Mouse (Mus musculus) thymus, postnatal 14 days (tissue): ENCODE results near the gene Plpp7.
A peak's percentile ranks its signal among the peaks of the same experiment; 100 is the strongest.

ENCODE experiments used
- DNase-seq: peaks from one replicate; pipeline ENCODE4 v3.0.0; 2021

Plpp7 gene

DNA sequence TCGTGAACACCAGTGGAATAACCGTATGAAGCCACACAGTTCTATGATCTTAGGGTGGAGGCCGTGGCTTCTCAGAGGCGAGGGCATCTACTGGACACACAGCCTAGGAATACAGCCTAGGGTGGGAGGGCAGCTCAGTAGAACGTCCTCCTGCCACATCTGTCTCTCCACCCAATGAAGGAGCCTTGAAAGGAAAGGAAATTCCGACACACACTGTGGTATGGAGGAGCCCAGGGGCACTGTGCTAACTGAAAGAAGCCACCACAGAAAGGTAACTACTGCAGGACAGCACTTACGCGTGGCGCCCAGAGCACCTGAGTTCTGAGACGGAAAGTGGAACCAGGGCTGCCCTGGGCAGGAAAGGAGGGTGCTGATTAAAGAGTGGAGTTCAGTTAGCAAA is 24.6 kb upstream of the Plpp7 start:
- DNase-seq, result no peak

DNA sequence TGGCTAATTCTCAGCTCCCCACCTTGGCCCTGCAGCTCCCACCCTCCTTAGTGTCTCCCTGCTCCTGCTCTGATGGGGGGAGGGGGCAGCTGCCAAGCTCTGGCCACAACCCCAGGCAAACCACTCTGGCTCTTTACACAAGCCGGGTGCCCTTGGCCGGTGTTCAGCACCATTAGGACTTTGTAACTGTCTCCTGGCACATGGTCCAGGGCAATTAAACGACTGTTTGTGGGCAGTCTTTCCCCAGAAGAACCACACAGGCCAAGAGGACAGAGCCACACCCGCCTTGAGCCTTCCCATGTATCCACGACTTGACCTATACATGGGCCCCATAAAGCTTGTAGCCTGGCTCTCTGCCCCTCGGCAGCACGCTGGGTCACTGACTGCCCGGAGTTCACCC is 20.9 kb upstream of the Plpp7 start:
- peak; percentile 12 for DNase-seq

DNA sequence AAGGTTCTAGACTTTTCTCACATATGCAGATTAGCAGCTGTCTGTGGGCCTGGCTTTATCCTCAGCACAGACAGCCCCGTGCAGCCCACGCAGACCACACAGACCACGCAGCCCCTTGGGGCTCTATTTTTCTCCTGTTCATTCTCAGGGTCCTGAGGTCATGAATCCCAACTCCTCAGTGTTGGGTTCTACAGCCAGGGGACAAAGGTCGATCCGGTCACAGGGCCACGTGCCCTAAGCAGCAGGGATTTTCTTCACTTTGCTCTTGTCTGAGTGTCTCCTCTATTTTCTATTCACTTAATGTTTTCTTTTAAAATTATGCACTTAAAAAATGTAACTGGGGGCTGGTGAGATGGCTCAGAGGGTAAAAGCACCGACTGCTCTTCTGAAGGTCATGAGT is 20.0 kb upstream of the Plpp7 start:
- DNase-seq, result no peak

DNA sequence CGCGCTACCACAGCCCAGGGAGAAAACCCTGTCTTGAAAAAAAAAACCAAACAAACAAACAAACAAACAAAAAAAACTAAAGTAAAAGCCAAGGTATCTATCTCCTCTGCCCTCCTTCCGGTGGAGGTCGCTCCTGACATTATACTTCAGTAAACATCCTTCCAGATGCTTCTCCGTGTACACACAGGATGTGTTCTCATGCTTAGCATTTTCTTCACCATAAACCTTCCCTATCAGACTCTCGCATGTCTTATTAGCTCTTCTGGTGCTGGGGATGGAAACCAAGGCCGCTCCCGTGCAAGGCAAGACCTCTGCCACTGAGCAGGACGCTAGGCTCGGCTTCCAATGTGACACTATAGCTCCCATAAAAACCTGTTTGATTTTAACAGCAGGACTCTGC is 17.6 kb upstream of the Plpp7 start:
- DNase-seq, result peak; percentile 52

DNA sequence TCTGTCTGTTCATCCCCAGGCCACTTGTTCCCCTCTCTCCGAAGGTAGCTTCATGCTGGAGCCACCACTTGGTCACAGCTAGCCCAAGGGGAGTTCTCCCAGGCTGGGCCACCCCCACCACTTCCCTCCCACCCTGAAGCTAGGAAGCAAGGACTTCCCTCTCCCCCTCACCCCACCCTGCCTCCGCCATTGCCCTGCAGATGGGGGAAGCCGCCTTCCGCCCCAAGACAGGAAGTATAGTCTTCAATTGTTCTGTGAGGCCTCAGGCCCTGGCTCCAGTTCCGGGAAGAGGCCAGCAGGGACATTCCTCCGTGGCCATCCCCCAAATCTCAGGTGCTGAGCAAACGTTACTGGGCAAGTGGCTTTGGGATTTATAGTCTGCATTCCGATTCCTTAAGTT is 16.8 kb upstream of the Plpp7 start:
- DNase-seq, result peak; percentile 89

DNA sequence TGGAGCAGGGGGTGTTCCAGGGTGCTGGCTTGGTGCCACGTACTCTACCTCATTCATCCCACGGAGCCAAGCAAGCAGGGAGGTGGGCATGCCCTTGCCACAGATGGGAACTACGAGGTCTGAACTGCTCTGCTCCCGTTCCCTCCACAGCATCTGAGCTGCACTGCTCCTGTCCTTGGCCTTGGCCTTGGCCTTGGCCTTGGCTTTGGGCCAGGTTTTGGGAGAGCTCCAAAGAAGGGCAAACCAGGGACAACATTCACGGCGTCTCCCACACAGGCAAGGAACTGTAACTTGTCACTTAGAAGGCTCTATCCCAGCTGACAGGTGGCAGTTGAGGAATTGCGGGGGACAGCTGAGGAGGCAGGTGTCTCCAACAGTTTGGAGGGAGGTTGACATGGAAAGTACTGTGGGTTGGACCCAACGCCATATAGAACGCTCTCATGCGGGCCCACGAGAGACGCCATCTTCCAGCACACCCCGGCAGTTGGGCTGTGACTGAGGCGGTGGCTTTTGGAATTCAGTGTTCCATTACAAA is 16.1 kb upstream of the Plpp7 start:
- peak; percentile 32 for DNase-seq

DNA sequence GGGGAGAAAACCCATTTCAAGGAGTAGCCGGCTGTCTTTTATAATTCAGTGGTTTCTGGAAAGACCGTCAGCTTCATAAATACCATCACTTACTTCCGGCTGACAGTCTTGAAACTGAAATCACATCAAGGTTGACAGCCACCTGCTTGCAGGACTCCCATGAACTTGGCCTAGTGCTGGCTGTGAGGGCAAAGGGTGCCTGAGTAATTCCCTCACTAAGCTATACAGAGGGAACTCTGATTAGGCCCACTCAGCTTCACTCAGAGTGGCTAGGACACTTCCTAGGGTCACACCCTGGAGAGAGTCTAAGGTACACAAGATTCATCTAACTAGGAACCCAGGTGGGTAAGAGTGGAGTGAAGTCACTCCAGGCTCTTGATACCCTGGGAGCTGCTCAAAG is 14.6 kb upstream of the Plpp7 start:
- peak; percentile 54 for DNase-seq

DNA sequence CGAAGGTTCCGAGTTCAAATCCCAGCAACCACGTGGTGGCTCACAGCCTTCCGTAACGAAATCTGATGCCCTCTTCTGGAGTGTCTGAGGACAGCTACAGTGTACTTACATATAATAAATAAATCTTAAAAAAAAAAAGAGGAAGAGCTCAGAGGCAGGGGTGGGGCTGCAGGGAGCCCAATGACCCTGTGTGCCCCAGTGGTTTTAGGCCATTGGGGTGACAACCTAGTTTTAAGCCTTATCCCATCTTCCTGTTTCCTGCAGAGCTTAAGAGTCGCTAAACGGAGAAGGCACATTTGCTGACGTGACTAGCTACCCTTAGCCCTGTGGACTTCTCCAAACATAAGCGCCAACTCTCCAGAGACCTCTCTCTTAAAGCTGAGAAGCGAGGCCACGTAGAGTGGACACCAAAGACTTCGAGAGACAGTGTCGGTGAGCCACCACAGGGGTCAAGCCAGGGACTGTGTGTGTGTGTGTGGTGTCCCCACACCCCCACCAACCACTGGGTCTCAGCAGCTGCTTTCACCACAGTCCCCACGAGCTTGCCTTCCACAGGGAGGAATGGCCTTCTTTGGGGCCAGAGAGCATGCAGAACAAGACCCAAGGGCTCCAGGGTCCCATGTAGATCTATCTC is 13.9 kb upstream of the Plpp7 start:
- peak; percentile 42 for DNase-seq

DNA sequence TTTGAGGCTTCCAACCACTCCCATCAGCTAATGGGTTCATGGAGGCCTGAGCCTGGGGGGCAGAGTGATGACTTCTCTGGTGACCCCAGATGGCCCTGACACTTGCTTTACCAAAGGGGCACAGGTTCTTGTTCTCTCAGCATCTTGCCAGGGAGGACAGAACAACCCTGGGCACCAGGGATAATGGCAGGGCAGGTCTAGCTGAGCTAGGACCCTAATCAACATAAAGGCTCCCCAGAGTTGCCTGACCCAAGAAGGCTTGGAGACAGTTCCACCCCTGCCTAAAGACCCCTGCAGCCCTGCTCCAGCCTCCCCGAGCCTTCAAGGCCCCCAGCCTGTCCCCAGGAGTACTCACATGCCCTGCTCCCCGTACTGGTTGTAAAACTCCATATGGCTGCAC is 13.1 kb upstream of the Plpp7 start:
- peak; percentile 44 for DNase-seq

DNA sequence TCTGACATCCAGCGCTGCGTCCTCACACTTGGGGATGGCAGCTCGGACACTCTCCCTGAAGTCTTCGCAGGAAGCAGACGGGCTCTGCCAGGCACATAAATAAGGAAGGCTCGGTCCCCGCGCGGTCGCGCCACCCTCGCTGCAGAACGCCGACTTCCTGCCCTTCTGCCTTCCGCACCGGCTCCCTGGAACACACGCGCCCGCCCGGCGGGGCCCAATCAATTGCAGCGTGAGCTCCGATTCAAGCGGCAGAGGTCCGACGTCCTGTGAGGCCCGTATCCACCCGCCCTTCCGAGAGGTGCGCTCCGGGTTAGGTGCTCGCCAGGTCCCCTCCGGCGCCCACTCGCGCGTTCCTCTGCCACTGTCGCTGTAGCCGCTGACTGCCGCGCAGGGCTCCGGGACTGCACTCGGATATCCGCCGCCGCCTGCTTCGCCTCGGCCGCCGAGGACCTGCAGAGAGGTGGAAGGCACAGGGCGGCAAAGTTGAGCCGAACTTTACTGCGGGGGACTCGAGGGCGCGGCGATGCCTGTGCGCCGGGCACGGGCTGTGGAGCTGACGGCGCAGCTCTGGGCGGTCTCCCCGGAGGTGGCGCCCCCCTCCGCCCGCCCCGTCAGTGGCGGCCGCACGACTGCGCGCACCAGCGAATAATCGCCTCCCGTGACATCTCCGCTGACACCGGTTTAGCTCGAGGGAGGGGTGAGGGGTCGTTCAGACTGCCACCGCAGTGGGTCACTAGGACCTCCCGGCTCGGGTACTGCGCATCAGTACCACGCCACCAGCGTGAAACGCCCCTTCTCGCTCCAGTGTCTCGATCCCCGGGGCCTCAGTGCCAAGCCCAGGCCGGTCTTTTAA is 11.9 kb upstream of the Plpp7 start:
- DNase-seq, result peak; percentile 89

DNA sequence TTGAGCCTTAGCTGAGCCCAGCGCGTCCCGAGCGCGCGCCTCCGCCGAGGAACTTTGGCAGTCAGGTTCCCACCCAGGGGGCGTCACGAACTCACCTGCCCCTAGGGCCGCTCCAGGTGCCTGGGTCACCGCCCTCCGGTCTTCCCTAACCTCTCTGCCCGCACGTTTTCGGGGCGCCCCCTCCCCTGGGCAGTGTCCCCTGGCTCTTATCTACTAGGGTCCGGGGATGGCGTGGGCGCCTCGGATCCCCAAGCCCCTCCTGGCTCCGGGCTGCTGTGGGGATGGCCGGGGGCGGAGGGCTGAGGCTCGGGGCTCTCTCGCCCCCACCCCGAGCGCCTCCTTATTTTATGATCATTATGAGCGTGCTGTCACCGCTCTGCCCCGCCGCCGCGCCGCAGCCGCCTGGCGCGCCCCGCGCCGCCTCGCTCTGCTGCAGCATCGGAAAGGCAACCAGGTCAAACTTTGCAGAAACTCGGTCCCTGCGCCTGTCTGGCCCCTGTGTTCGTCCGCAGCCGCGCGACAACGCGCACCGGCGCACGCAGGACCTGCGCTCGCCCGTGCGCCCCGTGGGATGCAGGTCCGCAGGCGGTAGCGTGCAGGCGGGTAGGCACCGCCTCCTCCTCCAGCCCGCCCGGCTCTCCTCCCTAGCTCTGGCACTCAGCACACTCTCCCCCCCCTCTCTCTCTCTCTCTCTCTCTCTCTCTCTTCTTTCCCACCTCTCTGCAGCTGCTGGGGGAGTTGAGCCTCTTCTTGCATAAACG is 11.0 kb upstream of the Plpp7 start, which contains the start of gene Fam78a:
Gene Fam78a (minus strand): TSS at position 747 of the 761 bp plus-strand sequence.
- DNase-seq, result peak; percentile 83

DNA sequence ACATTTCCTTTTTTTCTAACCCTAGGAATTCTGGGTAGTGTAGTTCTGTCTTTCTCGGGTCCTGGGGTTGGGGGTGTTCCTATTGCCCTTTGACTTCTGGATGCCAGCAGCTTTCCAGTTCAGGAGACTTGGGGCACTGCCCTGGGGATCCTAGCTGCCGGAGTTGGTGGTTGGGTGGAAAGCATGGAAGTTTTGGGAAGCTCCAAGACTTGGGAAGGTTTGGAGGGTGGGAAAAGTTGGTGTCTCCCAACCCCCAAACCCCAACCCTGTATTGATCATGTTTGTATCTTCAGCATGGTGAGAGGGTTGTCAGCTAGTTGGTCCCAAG is 10.5 kb upstream of the Plpp7 start:
- DNase-seq, result no peak

DNA sequence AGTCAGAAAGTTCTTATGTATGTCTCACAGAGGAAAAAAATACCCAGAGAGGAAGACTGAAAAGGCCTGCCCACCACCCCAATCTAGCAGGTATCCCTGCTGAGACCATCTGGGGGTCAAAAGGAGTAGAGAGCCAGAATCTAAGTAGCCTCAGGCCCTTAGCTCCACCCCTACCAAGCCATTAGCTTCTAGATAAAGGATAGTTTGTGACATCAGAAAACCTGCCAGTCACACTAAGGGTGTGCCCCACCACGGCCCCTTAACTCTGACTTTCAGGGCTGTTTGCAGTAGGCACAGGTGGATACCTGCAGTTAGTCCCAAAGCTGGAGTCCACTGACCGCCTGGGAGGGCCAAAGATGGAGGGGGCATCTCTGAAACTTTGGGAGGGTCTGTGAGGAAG is 10.1 kb upstream of the Plpp7 start:
- DNase-seq, result peak; percentile 19

DNA sequence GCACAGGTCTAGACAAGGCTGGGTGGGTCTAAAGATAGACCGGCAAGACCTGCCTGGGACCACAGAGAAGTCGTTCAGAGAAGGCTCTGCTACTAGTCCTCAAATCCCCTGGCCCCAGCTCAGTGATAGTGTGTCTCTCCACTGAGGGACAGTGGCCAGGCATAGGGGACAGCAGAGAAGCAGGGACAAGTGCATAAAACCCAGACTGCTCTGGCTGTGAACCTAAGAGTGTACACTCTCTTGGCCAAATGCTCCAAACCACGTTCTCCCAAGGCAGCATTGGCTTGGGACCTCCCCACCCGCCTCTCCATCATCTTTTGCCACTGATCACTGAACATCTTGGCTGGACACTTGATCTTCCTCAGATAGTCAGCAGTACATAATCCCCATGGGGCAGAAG is 7.7 kb upstream of the Plpp7 start:
- DNase-seq, result no peak

DNA sequence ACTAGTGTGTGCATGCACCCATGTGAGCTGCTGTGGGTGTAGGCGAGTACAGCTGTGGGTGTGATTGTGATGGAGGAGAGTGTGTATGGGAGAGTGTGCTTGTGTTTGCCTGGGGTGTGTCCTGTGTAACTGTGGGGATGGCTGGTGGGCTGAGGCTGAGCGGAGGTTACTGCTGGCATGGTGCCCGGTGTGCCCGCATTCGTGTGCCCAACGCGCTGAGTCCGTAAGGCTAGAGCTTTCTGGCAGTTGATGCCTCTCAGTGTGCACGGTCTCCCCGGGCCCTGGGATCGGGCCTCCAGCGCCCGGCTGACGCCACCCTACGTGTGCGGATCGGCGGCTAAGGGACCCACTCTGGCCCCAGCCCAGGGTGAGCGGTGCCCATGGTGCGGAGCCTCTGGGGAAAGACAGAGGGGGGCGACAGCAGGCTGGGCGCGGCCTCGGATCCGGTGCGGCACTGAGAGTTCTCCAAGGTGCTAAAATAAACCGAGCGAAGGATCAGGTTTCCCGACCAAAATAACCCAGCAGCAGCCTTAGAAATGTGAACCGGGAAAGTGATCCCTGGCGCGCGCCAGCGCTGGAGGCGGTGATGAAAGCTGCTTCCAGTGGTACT is 6.9 kb upstream of the Plpp7 start:
- DNase-seq, result peak; percentile 48

DNA sequence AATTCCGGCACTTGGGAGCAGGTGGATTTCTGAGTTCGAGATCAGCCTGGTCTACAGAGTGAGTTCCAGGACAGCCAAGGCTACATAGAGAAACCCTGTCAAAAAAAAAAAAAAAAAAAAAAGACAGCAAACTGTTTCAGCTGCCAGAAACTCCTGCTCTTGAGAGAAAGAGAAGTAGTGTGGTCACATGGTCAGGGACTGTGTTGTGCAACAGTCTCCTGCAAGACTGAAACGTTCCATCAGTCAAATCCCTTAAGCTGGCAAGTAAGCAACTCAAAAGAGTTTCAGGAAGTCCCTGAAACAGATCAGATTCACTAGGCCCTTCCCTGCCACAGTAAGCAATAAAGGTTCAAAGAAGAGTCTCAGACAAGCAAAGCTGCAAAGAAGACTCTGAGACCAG is 5.7 kb upstream of the Plpp7 start:
- DNase-seq, result no peak

DNA sequence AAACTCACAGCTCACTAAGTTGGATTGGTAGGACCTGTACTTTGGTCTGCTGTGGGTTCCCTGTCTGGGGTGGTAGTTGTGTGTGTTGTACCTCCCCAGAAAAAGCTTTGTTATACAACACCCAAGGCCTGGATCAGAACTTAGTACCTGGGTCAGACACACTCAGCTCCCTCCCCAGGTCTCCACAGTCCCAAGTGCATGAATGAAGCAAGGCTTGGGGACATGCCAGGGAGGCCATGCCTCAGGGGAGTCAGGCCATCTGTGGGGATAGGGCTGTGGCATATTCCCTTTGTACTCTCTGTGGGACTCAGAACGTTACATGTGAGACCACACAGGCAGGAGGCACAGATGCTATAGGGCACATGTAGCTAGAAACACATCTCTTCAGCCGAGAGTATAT is 5.2 kb upstream of the Plpp7 start:
- DNase-seq, result no peak

DNA sequence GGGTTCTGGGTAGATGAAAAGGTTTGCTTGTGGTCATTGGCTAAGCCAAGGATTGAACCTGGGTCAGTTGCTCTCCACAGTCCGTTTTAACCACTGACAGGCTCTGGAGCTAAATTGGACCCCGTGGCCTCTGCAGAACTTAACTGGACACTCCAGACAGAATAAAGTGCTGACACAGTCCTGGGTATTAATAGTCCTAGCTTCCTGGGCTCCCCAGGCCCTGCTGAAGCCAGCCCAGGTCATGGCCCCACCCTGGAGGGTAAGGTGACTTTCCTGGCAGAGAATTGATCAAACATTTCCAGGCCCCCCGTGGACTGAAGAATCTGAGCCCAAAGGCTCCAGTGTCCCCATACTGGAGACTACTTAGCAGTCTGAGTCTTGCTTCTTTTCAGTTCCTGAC is 3.4 kb upstream of the Plpp7 start:
- no peak for DNase-seq

DNA sequence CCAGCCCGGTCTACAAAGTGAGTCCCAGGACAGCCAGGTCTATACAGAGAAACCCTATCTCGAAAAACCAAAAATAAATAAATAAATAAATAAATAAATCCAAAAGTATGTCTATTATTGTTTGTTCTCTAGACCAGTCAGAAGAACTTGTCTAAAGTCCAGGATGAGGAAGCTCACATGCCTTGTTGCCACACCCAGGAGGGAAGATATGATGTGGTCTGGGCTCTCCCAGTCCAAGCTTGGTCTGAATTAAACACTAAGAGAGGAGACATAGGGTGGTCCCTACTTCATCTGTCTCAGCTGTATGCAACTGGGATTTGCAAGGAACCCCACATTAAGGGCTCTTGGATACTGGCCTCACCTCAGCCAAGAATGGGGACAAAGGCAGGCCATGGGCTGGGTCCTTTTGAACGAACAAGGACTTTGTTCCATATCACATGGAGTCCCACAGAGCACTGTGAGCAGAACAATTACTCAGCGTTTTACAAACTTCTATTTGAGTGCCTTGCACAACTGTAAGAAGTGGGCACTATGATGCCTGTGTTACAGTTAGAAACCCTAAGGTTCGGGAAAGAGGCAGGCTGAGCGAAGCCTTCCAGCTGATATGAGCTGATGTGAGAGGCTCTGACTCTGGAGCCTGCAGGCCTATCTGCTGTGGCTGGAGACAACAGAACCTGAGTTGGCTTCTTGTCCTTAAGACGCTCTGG is 1.2 kb upstream of the Plpp7 start:
- DNase-seq, result no peak

DNA sequence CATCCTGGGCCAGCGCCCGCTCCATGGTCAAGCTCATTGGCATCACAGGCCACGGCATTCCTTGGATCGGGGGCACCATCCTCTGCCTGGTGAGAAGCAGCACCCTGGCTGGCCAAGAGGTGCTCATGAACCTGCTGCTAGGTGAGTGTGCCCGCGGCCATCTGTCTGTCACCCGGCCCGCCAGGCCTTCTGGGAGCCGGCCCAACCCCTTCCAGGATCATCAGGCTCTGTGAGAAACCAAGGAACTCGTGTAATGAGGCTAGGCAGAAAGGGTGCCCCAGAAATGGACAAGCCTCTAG is 743 bp downstream of the Plpp7 start:
- DNase-seq, result no peak

DNA sequence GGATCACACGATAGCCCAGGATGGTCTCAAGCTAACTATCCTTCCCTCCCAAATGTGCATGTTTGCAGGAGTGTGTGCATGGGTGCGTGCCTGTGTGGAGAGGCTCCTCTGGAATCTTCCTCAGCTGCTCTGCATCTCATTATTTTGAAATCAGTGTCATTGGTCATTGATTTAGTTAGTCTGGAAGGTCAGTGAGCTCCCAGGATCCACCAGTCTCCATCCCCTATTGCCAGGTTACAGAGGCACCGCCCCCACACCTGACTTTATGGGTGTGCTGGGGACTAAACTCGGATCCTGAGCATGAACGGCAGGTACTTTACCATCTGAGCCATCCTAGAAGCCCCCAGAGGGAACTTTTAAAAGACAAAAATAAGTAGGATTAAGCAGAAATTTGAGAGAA is 7.6 kb downstream of the Plpp7 start:
- DNase-seq, result no peak

DNA sequence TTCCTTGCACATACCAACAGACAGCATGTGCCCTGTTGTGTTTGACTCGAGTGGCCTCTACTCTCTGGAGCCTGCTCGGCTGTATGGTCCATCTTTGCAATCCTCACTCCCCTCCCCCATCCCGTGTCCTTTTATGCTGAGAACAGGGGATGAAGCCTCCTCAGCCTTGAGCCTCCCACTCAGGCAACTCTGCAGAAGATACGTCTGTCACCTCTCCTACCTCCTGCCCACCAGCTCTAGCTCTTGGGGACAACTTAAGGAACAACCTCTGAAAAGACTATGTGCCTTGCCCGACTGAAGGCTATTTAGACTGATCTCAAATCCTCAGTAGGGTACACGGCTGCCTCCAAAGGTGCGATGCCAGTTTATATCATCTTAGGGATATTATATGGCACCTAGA is 8.2 kb downstream of the Plpp7 start:
- no peak for DNase-seq

DNA sequence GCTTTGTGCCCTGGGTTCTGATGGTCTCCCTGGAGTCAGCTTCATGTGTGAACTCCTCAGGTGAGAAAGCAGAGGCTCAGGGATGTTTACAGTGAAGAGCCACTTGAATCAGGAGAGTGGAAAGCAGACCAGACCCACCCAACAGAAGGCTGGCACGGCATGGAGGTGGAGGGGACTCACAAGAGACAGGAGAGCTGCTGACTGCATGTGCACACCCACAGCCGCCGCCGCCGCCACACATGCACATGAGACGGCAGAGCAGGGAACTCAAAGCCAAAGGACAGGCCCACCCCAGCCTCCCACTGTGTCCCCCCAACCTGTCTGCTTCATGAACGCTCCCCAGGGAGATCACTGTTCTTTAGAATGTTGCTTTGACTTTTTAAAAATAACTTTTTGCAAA is 8.8 kb downstream of the Plpp7 start:
- DNase-seq, result no peak
